Mouse (Mus musculus) spleen, adult 12 weeks (tissue): ENCODE measurements around the gene Macrod1.
A peak's percentile ranks its signal among the peaks of the same experiment; 100 is the strongest.

Experiments used
- DNase-seq: peaks from one replicate; pipeline ENCODE4 v3.0.0; 2022; ENCODE audit warnings: low spot score

Macrod1 gene

GRCm38 (mm10) chr19:7116038-7116731 lies 59.6 kb downstream of the Macrod1 start:
- no peak for DNase-seq

GRCm38 (mm10) chr19:7117141-7117540 lies 60.5 kb downstream of the Macrod1 start:
- no peak for DNase-seq

DNA sequence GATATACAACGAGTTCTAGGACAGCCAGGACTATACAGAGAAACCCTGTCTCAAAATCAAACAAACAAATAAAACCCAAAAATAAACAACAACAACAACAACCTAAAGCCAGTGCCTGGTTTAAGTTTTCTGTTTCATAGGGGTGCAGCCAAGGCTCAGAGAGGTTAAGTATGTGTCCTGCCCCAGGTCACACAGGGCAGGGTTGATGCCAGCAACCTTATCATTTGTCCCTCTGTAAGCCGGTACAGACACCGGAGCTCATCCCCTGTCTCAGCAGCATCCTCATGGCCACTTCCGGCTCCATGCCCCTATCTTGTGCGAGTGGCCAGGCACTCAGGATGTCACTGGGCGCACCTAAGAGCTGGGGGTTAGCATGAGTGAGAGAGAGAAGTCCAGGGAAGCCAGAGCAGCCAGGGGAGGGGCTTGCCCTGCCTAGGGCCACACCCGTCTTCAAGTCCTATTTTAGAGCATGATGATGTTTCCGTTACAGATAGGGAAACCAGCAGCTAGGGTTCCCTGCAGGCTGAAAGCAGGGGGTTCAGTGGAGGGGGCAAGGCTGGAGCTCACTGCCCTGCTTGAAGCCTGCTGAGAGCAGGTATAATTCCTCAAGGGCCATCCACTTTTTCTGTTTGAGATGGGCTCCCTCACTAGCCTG lies 61.2 kb downstream of the Macrod1 start:
- DNase-seq, result peak; percentile 7

GRCm38 (mm10) chr19:7121252-7121651 lies 64.6 kb downstream of the Macrod1 start:
- no peak for DNase-seq

- DNase-seq, result no peak
These were observed 65.7 kb downstream of the Macrod1 start for GRCm38 (mm10) chr19:7122277-7122676.

- no peak for DNase-seq
These were observed 66.2 kb downstream of the Macrod1 start for GRCm38 (mm10) chr19:7122698-7123306.

- no peak for DNase-seq
These were observed 69.0 kb downstream of the Macrod1 start for GRCm38 (mm10) chr19:7125526-7126156.

GRCm38 (mm10) chr19:7126209-7126608 lies 69.6 kb downstream of the Macrod1 start:
- DNase-seq, result no peak

DNA sequence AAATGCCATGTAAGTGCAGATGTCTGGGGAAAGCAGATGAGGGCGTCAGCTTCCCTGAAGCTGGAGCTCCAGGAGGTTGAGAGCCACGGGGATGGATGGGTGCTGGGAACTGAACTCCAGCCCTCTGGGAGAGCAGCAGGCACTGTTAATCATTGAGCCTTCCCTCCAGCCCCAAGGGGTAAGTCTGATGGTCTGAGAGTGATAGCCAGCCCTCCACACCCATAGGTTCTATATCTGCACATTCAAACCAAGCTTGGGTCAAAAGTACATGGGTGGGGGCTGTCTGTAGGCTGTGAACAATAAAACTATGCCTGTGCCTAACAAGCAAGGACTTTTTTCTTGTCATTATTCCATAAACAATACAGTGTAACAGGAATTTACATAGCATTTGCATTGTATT lies 70.3 kb downstream of the Macrod1 start:
- DNase-seq, result no peak

DNA sequence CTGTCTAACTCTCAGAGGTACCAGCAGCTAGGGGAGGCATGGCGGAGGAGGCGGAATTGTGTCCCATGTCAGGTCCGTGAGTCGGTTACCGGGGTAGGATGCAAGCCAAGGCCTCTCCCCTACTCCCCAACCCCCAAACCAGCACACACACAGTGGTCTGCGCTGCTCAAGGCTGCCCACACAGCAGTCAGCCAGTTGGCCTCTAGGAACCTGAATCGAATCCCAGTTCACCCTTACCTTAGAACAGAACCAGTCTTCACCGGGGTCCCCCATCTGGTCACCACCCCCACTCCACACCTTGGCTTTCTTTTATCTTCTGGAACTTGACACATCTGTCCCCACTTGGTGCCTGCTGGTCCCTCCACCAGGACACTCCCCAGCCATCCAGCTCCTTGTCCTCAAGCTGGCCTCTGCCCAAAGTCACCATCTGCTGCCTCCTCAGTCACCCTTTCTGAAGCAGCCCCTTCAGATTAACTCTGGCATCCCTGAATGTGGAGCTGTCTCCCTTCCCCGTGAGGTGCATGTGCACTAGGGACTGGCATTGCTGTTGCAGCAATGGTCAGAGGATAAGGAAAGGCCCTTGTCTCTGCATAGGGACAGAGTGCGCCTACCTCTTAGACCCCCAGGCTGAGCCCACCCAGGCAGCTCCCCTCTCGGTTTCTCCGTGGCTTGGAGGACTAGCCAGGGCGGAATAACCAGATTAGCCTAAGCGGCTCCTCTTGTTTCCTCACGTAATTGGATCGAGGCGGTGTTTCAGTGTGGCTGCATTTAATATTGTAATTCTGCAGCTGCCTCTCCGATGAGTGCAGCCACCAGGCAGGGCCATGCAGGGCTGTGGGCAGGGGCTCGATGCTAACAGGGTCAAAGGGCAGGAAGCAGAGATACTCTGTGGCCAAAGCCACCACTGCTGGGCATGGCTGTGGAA lies 72.2 kb downstream of the Macrod1 start:
- DNase-seq, result no peak

DNA sequence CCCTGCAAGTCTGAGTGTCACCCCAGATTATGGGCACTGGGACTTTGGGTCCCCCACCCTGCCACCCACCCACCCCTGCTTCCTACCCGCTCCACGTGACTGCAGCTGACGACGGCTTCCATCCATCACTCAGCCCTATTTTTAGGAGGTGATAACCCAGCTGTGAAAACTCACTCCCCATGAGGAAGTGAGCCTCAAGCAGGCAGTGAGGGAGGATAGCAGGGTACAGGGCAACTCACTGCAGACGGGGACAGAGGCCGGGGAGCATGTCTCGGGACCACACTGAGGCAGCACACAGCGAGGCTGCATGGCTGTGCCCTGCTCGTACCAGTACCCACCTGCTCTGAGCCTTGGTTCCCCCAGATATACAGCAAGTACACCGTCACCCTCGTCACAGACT lies 73.7 kb downstream of the Macrod1 start:
- DNase-seq, result no peak

- no peak for DNase-seq
These were observed 76.8 kb downstream of the Macrod1 start for GRCm38 (mm10) chr19:7133436-7133835.

DNA sequence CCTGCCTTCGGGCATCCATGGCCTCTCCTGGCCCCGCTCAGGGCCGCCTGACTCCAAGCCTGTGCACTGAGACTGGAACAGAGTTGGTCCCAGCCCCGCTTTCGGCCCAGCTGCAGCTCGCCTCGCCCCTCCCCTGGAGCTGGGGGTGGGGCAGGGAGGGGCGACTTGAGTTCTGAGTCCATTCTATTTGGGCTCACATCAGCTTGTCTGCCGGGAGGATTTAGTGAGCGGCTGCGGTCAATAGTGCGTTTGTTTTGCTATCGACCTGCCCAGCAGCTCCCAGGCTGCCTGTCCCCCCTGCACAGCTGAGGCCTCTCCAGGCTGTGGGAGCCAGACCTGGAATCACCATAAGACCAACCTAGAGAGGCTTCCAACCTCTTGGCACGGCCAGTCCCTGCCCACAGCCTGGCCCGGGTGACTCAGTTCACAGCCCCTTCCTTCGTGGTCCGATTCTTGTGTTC lies 78.1 kb downstream of the Macrod1 start:
- no peak for DNase-seq

DNA sequence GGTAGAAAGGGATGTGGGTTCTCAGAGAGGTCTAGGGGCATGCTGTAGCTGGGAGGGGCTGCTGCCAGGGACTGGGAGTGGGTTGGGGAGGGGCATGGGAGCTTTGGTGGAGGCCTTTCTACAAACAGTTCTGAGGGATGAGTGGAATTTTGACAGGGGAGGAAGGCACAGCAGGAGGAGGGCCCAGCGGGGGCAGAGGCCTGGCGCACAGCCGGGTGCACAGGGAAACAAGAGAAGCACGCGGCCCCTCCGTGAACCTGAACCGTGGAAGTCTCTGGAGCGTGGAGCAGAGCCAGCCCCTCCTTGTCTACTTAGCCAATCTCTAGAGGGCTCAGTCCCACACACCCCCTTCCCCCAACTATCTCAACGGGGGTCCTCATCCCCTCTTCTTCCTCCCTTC lies 78.9 kb downstream of the Macrod1 start:
- DNase-seq, result no peak

DNA sequence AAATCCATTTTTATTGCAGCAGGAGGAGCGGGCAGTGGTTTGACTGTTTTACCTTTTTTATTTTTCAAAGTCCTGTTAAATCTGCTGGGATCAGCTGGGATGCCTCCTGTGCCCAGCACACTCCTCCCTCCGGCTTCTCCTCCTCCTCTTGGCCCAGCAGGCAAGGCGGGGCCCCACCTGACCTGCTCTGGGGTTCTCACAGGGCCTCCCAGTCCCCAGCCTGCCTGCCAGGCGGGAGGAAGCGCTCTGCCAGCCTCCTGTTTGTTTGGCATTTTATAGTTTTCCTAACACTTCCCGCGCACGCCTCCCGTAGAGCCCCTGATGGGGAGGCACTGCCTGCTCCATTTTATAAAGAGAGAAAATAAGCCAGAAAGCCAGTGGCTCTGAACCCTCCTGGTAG lies 79.4 kb downstream of the Macrod1 start:
- DNase-seq, result no peak

- DNase-seq, result no peak
These were observed 80.3 kb downstream of the Macrod1 start for GRCm38 (mm10) chr19:7136714-7137498.

DNA sequence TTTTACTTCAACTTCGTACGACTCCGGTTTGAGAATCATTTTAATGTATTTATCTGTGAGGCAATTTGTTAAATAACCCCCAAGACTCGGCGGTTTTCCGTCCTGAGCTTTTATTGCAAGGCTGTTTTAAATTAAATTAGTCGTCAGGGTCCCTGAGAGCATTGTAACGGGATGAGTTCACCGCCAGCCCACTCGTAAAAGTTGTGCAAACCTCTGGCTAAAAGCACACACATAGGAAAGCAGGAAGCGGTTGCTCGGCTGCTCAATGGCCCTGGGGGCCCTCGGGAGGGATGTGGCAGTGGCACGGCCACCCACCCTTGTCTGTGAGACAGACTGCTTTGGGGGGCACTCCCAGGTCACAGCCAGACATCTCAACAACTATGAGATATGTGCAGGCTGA lies 81.7 kb downstream of the Macrod1 start:
- no peak for DNase-seq

DNA sequence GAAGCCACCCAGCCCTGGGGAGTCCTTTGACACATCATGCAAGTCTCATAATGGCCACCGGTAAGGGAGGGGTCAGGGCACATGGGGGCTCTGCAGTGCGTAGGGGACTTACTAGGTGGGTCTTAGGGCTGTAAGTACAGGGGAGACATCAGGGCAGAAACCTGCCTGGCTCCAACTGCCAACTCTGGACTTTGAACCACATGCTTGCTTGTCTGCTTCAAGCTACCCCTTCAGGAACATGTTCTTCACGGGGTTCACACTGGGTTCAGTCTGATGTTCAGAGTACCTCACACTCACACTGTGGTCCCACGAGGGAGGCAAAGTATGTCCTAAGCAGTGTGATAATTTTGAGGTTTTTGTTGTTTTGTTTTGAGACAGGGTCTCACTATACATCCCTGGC lies 82.7 kb downstream of the Macrod1 start:
- no peak for DNase-seq

- no peak for DNase-seq
These were observed 83.8 kb downstream of the Macrod1 start for GRCm38 (mm10) chr19:7140373-7140772.

DNA sequence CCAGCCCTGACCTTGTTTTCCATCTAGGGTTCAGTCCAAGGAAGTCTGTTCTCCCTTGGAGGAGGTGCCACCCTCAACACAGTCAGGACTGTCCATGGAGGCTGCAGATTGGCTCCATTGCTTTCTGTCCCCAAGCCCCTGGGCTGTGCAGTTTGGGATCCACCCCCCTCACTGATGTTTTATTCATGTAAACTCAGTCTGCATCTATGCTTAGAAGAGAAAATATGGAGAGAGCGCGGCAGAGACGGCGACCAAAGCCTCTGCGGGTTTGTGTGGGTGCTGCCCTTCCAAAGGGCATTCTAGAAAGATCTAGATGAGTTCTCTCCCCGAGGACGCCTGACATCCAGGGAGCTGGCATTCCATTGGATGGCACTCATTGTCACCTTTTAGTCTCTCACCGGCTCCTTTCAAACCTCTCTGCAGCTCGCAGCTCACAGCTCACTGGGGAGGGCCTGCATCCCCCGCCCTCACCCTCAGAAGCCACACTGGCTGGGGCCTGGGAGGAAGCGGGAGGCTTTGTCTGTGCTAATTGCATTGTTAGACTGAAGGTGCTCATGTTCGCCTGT lies 84.3 kb downstream of the Macrod1 start:
- no peak for DNase-seq
